Mouse (Mus musculus): ENCODE measurements around the gene Ccdc28a.

The Ccdc28a gene

DNA sequence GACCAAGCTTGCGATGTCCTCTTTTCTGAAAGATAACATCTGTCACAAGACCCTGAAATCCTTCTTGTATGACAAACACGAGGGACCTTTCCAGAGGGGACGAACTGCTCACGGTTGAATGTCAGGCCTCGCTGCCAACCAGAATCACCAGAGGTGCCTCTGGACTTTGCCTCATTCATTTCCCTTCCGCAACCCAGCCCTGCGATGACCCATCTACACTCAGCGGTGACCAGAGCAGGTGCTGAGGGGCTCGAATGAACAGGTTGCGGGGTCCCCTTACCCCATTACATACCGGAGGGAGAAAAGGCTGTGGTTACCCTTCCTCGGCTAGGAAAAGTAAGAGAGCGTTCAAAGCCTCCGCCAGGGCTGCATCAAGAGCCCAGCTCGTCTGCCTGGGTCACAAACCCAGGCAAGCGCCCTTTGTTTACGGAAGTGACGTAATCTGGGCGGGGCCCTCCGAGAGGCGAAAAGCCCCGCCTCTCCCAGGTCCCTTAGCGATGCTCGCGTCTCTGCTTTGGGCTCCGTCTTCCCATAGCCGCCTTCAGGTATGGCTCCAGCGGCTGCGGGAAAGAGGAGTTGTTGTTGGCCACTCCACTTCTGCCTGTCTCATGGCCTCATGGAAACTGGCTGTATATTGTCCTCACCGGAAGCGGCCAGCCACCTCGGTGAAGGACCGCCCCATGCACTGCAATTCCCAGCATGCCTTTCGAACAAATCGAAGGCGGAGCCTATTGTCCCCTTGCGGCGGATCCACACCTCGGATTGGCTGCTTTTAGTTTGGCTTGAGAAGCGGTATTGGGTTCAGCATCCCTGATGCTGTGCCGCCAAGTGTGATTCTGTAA, at the start of gene Ccdc28a:
TSS of gene Ccdc28a (minus strand) at position 439 of the 842 bp plus-strand sequence.
- DNase-seq (ENCODE audit: low spot score), result peak; percentile 94

DNA sequence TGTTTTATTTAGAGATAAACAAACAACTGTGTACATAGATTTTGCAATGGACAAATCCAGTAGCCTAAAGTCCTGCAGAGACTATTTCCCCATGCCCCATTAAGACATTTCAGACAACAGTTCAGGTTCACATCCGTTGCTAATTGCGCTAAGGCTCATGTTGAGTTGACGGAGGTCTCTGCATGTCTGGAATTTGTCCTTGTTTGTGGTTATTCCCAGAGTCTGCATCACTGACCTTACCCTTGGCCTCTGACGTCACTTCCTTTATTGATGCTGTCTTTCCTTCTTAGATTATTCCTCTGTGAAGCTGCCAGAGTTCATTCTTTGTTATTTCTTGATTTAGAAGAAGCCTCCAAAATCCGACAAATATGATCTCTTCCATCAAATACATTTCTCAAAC, 49.2 kb upstream of the Ccdc28a start:
- DNase-seq (ENCODE audit: low spot score), result no peak

DNA sequence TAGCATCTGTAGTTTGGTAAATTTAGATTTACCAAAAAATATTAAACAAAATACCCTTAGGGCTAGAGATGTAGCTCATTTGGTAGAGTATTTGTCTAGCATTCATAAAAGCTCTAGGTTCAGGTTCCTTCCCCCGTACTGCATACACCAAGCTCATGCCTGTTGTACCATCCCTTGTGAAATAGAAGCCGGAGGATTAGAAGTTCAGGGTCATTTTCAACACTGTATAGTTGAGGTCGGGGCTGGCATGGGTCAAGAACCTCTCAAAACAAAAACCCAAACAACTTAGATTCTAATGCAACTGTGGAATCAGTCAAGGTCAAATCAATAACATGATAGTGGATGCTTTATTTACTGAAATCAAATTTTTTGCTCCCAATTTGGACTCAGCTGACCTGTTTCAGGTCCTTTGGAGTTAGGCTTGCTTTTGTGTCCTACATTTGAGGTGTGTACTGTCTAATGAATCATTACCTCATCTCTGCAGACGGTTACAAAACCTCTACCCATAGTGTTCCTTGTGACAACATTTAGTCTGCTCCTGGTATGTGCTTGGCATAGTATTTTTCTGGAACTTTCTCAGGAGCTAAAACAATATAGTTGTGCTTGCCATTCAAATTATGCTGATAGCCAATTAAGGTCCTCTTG, 41.4 kb upstream of the Ccdc28a start:
- no peak for DNase-seq (ENCODE audit: low spot score)

DNA sequence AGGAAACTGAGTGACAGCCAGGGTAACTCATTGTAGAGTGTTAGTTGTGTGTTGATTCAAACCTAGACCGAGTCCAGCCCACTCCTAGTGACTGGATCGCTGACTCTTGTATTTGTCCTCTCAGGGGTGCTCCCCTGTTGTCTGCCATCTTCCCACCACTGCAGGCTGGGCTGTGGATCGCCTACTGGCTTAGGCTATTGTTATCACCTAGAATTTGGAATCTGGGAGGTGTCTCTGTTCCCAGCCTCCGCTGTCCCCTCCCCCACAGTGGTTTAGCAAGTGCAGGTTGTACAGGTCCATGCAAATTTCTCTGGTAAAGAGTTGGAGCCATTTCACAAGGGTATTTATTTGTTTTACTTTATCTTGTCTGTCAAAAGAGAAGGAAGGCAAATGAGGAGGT, 16.5 kb upstream of the Ccdc28a start:
- no peak for DNase-seq (ENCODE audit: low spot score)

DNA sequence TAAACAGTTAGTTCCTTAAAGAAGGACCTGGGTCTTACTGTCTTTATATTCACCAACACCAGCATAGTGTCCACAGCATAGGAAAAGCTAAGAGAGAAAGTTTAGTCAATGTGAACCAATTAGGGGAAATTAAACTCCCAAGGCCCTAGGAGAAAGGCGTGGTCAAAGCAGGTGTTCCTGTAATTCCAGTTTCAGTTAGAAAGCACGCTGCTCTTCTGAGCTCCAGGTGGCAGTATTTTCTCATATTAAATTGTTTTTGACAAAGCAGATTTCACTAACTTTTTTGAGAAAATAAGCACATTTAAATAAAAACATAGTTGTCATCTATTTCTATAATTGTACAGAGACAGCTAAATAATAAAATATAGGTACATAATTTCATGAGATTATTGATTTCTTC, 8.8 kb upstream of the Ccdc28a start:
- DNase-seq (ENCODE audit: low spot score), result no peak

DNA sequence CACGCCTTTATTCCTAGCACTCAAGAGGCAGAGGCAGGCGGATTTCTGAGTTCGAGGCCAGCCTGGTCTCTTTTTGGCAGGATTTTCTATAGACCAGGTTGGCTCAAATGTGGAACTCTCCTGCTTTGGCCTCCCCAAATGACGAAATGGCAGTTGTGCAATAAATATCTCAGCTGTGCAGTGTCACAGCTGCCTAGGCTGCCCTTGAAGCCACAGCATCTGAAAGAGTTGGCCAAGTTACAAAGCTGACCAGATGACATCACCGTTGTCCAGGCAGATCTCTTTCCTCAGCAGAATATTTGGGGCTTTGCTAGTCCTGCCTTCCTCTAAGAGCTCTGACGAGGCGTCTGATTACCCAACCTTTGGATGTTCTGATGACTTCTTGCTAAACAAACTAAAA, 2.4 kb upstream of the Ccdc28a start:
- no peak for DNase-seq (ENCODE audit: low spot score)

DNA sequence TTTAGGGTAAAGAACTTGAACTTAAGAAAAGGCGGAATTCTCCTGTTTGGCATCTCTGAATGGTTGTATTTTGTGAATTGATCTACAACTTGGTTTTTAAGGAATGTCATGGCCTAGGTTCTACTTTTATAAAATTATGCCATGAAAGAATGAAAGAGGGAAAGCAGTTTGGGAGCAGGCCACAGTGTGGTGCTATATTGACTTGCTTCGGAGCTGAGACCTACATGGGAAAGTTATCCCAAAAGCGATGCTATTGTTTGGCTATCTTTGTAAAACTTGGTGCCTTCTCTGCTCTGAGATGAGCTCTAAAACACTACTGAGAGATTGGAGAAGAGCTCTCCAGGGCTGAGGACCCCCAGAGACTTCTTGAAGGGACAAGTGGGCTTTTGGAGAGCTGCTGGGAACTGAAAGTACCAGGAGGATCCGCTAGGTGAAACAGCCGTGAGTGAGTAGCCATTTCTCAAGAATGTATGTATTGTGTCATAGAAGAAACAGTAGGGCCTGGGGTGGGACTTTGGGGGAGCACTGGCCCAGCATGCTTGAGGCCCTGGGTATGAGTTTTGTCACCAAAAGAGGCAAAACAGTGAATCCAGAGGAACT, 1.6 kb upstream of the Ccdc28a start:
- DNase-seq (ENCODE audit: low spot score), result no peak

DNA sequence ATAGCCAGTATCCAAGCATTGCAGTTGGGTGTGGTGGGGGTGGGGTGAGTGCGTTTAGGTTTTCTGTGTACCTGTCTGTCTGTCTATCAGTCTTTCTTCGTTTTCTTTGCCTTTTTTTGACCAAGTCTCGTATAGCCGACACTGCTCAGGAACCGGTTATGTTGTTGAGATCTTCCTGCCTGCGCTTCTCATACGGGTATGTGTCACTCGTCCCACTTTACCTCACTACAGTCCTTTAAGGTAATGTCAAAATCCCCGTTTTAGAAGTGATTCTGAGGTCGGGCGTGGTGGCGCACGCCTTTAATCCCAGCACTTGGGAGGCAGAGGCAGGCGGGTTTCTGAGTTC, 577 bp upstream of the Ccdc28a start:
- DNase-seq (ENCODE audit: low spot score), result no peak

DNA sequence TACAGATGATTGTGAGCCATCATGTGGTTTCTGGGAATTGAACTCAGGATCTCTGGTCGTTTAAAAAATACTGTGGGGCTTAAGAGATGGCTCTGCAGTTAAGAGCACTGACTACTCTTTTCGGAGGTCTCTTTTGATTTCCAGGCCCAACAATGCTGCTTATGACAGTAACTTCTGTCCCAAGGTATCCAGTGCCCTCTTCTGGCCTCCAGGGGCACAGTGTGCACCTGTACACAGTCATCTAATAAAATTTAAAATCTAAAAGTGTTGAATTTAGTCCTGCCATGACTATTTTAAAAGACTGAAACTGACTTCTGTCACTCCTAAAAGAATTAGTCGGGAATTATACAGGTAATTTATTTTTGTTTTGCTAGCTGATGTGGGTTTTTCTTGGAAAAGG, 907 bp downstream of the Ccdc28a start:
- no peak for DNase-seq (ENCODE audit: low spot score)

DNA sequence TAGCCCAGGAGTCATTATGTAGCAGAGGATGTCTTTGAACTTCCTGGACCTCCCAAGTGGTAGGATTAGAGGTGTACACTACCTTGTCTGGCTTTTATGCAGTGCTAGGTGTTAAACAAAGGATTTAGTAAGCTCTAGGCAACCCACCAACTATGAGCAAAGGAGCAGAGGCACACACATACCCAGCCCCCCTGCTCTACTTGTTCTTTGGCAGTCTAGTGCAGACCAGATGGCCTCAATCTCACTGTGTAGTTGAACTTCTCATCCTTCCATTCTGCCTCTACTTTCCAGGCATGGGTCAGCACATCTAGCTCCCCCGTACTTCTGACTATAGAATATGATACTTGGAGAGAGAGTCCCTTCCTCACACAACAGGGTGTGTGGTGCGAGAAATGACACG, 10.4 kb downstream of the Ccdc28a start:
- DNase-seq (ENCODE audit: low spot score), result no peak

DNA sequence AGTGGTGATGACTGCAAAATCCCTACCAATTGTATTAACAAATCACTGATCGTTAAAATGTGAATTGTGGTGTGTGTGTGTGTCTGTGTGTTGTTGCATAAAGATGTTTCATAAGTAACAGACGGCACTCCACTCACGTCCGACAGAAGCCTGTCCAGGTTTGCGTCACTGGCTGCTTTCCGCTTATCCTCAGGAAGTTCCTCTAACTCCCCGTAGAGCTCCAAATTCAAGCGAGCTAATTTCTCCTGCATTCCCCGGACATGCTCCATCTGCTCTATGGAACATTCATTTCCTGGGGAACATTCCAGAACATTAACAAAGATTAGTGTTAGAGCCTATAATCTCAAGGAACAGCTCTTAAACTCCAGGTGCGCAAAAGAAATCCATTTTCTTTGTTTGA, 15.4 kb downstream of the Ccdc28a start:
- no peak for DNase-seq (ENCODE audit: low spot score)

DNA sequence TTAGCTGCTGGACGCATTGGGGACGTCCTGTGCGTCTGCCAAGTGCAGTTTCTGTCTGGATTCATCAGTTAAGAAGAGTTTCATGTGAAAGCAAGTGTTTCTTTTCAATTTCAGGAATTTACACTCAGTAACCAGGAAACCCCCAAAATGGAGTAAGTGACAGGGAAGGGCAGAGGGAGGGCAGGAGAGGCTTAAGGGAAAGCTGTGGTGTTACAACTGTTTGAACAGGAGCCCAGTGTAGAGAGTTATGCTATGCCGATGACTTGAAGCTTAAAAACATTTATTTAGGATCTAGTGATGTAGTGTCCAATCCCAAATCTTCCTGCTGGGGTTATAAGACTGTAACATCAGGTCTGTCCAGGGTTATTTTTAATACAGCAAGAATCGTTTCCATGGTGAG, 20.7 kb downstream of the Ccdc28a start:
- DNase-seq (ENCODE audit: low spot score), result no peak

DNA sequence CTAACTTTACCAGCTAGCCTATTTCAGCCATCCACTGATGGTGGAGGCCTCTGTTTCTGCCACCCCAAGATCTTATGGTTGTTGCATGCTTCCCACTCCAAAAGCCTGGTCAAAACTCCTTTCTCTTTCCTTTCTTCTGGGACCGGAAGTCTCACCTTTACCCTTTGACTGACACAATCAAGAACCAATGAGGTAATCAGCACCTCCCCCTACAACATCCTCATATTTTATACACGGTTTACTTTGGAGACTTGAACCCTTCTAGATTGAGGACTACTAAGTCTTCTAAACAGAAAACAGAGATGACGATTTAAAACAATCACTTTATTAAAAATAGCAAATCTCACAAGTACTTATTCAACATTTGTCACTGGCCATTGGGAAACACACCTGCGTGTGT, 21.4 kb downstream of the Ccdc28a start:
- DNase-seq (ENCODE audit: low spot score), result no peak

DNA sequence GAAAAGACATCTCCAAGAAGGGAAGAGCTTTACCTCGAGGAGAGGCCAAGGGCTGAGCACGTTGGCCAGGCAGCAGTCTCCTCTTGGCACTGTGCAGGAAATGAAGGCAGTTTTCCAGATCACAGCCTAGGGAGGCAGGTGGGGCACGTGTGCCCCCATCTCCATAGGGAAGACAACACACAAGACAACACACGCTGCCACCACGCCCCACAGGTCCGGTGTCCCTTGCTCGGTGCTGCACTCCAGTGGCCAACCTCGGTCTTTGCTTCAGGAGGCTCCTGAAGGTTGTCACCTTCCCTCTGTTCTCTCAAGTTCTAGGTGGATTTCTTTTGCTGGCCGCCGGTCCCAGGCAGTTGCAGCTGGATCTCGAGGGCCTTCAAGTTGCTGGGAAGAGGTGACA, 24.1 kb downstream of the Ccdc28a start, which contains the start of gene Ect2l:
TSS of gene Ect2l (minus strand) at position 165 of the 400 bp plus-strand sequence.
- DNase-seq (ENCODE audit: low spot score), result no peak

DNA sequence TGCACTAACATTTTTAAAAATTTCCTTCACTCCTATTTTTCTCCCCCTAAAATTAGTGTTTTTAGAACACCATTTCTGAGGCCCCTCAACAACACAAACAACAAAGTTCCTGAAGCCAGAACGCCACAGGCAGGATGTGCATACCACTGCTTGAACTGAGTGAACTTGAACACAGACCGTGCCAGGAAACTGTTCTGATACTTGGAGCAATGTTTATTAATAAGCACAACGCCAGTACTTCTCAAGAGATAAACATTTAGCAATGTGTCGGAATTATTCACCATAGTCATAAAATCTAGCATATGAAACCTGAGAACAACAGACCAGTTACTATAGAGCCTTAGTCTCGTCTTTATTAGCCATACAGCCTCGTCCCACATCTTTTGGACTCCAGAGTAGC, 24.7 kb downstream of the Ccdc28a start:
- DNase-seq (ENCODE audit: low spot score), result no peak

DNA sequence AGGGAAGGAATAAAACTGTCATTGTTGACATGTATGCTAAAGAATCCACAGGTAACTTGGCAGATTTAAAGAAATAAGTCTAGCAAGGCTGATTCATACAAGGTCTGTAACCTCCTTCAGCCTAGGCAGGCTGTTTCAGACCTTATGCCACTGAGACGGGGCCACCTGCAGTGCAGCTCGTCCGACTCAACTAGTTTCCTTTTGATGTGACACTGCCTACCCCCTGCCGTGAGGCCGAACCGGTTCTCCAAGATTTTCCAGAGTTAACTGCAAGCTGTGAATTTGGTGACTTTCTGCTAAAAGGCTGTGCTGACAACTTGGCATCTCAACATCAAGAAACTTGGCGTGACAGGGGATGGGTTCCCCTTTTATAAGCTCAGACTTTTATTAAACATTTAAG, 30.7 kb downstream of the Ccdc28a start:
- no peak for DNase-seq (ENCODE audit: low spot score)

DNA sequence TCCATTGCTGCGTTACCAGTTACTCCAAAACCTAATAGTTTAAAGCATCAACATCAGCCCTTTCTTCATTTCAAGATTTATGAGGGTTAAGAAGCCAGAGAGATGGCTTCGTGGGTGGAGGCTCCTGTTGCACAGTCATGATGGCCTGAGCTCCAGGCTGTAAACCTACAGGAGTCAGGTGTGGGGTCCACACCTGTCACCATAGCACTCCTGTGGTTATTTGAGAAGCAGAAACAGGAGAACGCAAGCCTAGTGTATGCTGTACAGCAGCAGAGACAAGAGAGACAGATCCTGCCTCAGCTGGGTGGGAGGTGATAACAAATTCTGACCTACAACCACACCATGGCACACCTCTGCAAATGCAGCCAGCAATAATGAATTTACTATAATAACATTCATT, 32.4 kb downstream of the Ccdc28a start:
- DNase-seq (ENCODE audit: low spot score), result no peak

DNA sequence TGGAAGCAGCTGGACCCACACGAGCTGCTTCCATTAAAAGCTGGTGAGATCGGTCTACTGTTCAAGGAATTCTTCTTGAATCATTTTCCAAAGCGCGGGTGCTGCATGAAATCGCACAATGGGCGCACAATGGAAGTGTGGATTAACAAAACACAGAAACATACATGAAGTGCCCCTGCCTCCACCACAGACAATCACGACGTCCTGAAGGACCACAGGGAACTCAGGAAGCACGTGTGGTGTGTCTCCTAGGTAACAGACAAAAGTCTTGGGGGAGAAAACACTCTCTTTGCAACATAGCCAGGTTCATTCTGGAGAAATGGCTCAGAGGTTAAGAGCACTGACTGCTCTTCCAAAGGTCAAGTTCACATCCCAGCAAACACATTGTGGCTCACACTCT, 34.1 kb downstream of the Ccdc28a start:
- DNase-seq (ENCODE audit: low spot score), result no peak

DNA sequence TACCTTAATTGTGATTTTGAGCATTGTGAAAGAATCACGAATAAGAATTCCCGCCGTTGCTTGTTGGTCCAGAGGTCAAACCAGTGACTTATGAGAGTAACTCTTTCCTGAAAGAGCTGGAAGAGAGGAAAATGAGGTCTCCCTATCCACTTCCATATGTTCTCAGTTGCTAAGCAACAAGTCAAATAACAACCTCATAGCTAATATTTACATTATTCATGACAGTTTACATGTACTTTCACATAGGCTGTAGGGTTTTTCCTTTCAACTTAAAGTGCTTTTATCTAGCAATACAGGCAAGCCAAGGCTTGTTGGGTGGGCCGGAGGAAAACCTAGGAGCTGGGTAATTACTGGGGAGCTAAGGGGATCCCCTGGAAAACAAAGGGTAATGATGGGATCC, 34.9 kb downstream of the Ccdc28a start:
- no peak for DNase-seq (ENCODE audit: low spot score)

DNA sequence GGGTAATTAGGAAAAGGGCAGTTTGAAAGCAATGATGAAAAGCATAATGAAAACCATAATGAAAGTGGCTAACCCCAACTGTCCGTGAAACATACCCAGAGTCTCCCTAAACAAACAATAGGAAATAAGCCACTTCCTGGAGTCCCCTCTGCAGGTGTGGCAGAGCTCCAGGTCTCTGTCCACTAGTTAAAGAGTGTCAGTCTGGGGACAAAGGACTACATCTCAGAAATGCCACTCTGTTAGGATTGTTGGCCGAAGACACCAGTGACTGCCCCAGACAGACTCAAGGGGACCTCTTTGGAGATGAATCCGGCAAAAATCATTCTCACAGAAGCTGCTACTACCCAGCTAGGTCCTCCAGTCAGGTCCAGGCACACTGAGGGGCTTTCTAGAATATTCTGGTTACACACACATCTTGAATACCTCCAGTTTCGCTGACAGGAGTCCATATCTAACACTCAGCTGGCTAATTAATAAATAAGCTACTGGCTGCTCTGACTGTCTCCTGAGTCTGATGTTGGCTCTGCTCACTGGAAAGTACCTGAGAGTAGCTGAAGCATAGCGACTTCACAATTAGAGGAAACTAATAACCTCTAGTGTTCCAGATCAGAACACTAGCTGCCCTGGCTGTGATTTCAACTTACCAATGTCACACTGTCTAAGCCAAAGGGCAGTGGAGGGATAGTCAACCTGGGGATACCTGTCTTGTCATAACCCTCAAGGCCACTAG, 36.3 kb downstream of the Ccdc28a start:
- no peak for DNase-seq (ENCODE audit: low spot score)

DNA sequence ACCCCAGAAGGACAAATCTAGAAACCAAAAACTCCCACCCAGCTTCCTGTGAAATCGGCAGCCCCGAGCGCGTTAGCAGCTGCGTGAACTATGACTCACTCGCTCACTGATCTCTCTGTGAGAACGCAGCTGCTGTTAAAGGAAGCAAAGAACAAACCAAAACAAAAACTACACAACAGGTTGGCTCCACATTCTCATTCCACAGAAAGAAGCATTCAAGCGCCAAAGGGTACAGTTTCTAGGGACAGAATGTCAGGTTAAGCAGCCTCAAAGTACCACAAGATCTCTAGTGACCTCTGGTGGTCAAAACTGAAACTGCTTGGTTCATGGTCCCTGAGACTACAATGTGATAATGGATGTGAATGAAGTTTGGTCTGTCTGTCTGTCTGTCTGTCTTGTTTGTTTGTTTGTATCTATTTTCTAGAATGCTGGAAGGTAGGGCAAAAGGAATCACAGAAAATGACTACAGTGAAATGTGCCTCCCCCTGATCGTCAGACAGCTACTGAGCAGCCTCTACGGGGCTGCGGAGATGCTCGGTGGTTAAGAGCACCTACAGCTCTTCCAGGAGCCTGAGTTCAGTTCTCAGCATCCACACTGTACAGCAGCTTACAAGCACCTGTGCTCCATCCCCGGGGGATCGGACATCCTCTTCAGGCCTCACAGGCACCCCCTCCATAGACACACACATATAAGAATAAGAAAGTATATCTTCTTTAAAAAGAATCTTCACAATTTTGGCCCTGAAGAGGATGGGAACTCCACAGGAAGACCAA, 37.4 kb downstream of the Ccdc28a start:
- peak; percentile 72 for DNase-seq (ENCODE audit: low spot score)

DNA sequence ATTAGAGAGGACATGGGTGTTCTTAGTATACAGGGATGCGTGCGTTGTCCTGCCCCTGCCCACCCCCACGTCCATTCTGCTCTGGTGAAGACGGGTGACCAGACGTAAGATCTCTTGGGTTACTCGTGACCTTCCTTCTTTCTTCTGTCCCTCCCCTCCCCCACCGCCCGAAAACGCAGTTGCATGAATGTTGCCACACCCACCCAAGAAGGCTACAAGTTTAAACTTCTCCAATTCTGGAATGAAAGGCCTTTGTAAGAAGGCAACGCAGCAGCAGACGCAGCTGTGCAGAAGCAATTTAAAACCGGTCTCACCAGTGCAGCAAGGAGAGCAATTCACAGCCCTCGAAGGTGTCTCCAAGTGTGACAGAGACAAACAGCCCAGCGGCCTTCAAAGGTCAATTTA, 40.1 kb downstream of the Ccdc28a start:
- no peak for DNase-seq (ENCODE audit: low spot score)

All from left cerebral cortex, adult 11 months (tissue).